Mouse (Mus musculus) kidney, adult 2 months (tissue): ENCODE data around the gene Grin2b.

Experiments
- CTCF ChIP-seq: fragments of 200-500 bp; conservative IDR thresholded peaks from 2 replicates; pipeline ENCODE4 v1.5.1; 2011; ENCODE audit warnings: low read depth, mild to moderate bottlenecking, control low read depth, low read length, moderate library complexity, mixed read lengths; ENCODE audit not compliant: insufficient read depth, insufficient read length
- POLR2A ChIP-seq: fragments of 200-500 bp; IDR thresholded peaks from one replicate; pipeline ENCODE4 v1.6.1; 2011; ENCODE audit warnings: low read depth, low read length, control low read depth

DNA sequence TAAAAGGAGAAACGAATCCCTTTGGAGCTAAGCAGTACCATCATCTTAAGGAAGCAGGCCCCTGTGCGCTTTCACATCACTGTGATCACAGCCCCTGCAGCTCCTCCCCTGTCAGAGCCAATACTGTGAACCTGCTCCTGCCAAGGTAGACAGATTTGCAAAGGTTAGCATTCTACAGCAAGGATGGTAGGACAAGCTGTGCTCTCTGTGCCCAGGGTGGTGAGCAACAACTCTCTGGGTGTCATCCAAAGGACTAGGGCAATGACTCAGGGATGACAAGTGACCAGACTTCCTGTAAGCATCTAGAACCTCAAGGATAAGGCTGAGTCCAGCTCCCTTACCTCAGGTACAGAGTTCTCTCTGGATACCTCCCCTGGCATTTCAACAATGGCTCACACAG is 451.6 kb downstream of the Grin2b start:
- TF ChIP-seq POLR2A (no peak), CTCF (no peak)
